Mouse (Mus musculus): Measurements from ENCODE around the gene Il23r.

DNA sequence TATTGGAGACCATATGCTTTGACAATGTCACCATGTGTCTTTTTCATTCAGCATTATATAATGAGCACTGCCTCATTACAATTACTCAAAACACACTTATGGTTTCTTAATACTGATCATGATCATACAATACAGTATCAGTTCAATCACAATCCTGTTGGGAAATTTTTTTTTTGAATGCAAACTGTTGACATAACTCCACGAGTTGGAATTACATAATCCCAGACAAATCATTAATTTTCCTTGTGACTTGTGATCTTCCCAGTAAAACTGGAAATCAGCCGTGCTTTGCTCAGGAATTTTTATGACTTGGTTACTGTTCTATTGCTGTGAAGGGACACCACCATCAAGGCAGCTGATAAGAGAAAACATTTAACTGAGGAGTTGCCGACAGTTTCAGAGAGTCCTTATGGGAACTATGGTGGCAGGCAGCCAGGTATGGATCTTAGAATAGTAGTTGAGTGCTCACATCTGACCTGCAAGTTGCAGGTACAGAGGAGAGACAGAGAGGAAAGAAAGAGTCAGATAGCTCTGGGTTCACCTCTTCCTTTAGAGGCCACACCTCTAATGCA lies 53.8 kb downstream of the Il23r start:
- TF ChIP-seq CTCF (IDR thresholded peaks at IDR 0.05; ENCODE audit: low read depth, low read length) (no peak), TAL1 (conservative IDR thresholded peaks at IDR 0.05; ENCODE audit: low read depth, low read length) (no peak)

Data from G1E (cell line).